Mouse (Mus musculus) thymus, adult 2 months (tissue): ENCODE data around the gene Sgms1. TPM values are rescaled to one million over a fixed set of nuclear protein-coding genes. Genes with fewer than 3 reads are reported as not detected.

Experiments used
- DNase-seq: peaks from one replicate; pipeline ENCODE4 v3.0.0; 2021
- H3K27ac ChIP-seq: fragments of 200-500 bp; 2 replicates; pipeline ENCODE4 v1.5.1; 2012; ENCODE audit warnings: low read length, control low read depth; ENCODE audit not compliant: control insufficient read depth, insufficient read depth
- H3K27me3 ChIP-seq: fragments of 200-500 bp; 2 replicates; pipeline ENCODE4 v1.6.1; 2012; ENCODE audit warnings: mild to moderate bottlenecking, low read length, moderate library complexity, mixed read lengths; ENCODE audit not compliant: control insufficient read depth, insufficient read depth
- H3K36me3 ChIP-seq: fragments of 200-500 bp; 2 replicates; pipeline ENCODE4 v1.6.1; 2012; ENCODE audit warnings: mild to moderate bottlenecking, low read length, moderate library complexity; ENCODE audit not compliant: control insufficient read depth, insufficient read depth
- H3K4me1 ChIP-seq: fragments of 200-500 bp; replicated peaks from 2 replicates; pipeline ENCODE4 v1.6.1; 2012; ENCODE audit warnings: low read length; ENCODE audit not compliant: control insufficient read depth, insufficient read depth
- H3K4me3 ChIP-seq: fragments of 200-500 bp; 2 replicates; pipeline ENCODE4 v1.5.1; 2012; ENCODE audit warnings: mild to moderate bottlenecking, low read length, control low read depth, moderate library complexity; ENCODE audit not compliant: control insufficient read depth, insufficient read depth
- CTCF ChIP-seq: fragments of 200-500 bp; IDR thresholded peaks from 2 replicates; pipeline ENCODE4 v1.5.1; 2012; ENCODE audit warnings: mild to moderate bottlenecking, control low read depth, low read length, moderate library complexity, borderline replicate concordance; ENCODE audit not compliant: control insufficient read depth, poor library complexity, insufficient read depth; ENCODE audit errors: extremely low read depth
- POLR2A ChIP-seq: fragments of 200-500 bp; IDR thresholded peaks from 2 replicates; pipeline ENCODE4 v1.6.1; 2012; ENCODE audit warnings: mild to moderate bottlenecking, low read length, control low read depth, moderate library complexity; ENCODE audit not compliant: control insufficient read depth, poor library complexity, insufficient read depth; ENCODE audit errors: extremely low read depth
- WGBS: fragments of 180-500 bp; shearing (Covaris S2); methylation state at CpG from one replicate; pipeline ENCODE4 v1.1.7; 2018; 5-methylcytosine and 5-hydroxymethylcytosine counted together
- polyA plus RNA-seq: library from polyadenylated mRNA; depleted of rRNA; stranded (reverse); fragments of >200 nt; gene quantifications from 2 replicates; pipeline ENCODE4 v1.2.3, GENCODE M21; 2012

Gene Sgms1
- polyA plus RNA-seq, 1 experiment, result 7.4 TPM

GRCm38 (mm10) chr19:32309346-32309745 lies 80.2 kb downstream of the Sgms1 start:
- DNase-seq, result no peak
- WGBS, result 87% methylated on average over 3 of the region's 3 CpGs

GRCm38 (mm10) chr19:32308311-32308710 lies 81.2 kb downstream of the Sgms1 start:
- no peak overlapping the region for H3K4me3 ChIP-seq

More at GRCm38 (mm10) chr19:32309346-32309745, 80.2 kb downstream of the Sgms1 start:
- Histone ChIP-seq H3K36me3 (no peaks in the 10 kb centered on the region), H3K4me3 (no peak overlapping the region), H3K27ac (no peak overlapping the region), H3K27me3 (no peaks in the 10 kb centered on the region), H3K4me1 (no peaks in the 10 kb centered on the region)
- TF ChIP-seq POLR2A (no peak), CTCF (no peak)

GRCm38 (mm10) chr19:32304898-32305297 lies 84.6 kb downstream of the Sgms1 start:
- no peaks in the 10 kb centered on the region for H3K36me3 ChIP-seq
- DNase-seq, result no peak

More at GRCm38 (mm10) chr19:32308311-32308710, 81.2 kb downstream of the Sgms1 start:
- Histone ChIP-seq H3K27ac (no peak overlapping the region), H3K36me3 (no peaks in the 10 kb centered on the region), H3K27me3 (no peaks in the 10 kb centered on the region), H3K4me1 (no peaks in the 10 kb centered on the region; the same call in 1 of the 2 replicates)
- no peak for DNase-seq
- TF ChIP-seq CTCF, result no peak
- no peak for TF ChIP-seq POLR2A
- 98% methylated on average over 3 of the region's 3 CpGs for WGBS

GRCm38 (mm10) chr19:32304008-32304873 lies 85.3 kb downstream of the Sgms1 start:
- TF ChIP-seq POLR2A, result no peak
- TF ChIP-seq CTCF, result no peak
- Histone ChIP-seq H3K27me3 (no peaks in the 10 kb centered on the region), H3K36me3 (no peaks in the 10 kb centered on the region), H3K4me1 (peaks cover 8% of the 10 kb centered on the region), H3K4me3 (no peak overlapping the region), H3K27ac (no peak overlapping the region)
- no peak for DNase-seq
- WGBS, result 45% methylated on average over 9 of the region's 9 CpGs

More at GRCm38 (mm10) chr19:32304898-32305297, 84.6 kb downstream of the Sgms1 start:
- H3K27ac ChIP-seq, result no peak overlapping the region
- TF ChIP-seq POLR2A (no peak), CTCF (no peak)
- 97% methylated on average over 4 of the region's 4 CpGs for WGBS
- H3K4me3 ChIP-seq, result no peak overlapping the region
- peaks cover 8% of the 10 kb centered on the region for H3K4me1 ChIP-seq
- no peaks in the 10 kb centered on the region for H3K27me3 ChIP-seq

- Histone ChIP-seq H3K27me3 (no peaks in the 10 kb centered on the region), H3K4me3 (no peak overlapping the region), H3K36me3 (no peaks in the 10 kb centered on the region), H3K4me1 (peaks cover 8% of the 10 kb centered on the region), H3K27ac (no peak overlapping the region)
- no peak for TF ChIP-seq POLR2A
- TF ChIP-seq CTCF, result no peak
- 79% methylated on average over 5 of the region's 5 CpGs for WGBS
- DNase-seq, result no peak
Measured at GRCm38 (mm10) chr19:32302835-32303381, 86.6 kb downstream of the Sgms1 start.

GRCm38 (mm10) chr19:32301568-32301967 lies 87.9 kb downstream of the Sgms1 start:
- Histone ChIP-seq H3K4me3 (no peak overlapping the region), H3K27me3 (no peaks in the 10 kb centered on the region), H3K27ac (no peak overlapping the region), H3K4me1 (peaks cover 8% of the 10 kb centered on the region), H3K36me3 (no peaks in the 10 kb centered on the region)
- DNase-seq, result no peak
- WGBS, result 98% methylated on average over 3 of the region's 3 CpGs
- TF ChIP-seq CTCF (no peak), POLR2A (no peak)

- Histone ChIP-seq H3K36me3 (no peaks in the 10 kb centered on the region), H3K4me1 (peaks cover 13% of the 10 kb centered on the region), H3K27me3 (no peaks in the 10 kb centered on the region), H3K4me3 (no peak overlapping the region), H3K27ac (no peak overlapping the region)
- DNase-seq, result no peak
- no peak for TF ChIP-seq CTCF
- no peak for TF ChIP-seq POLR2A
- WGBS, result 97% methylated on average over 7 of the region's 7 CpGs
Measured at GRCm38 (mm10) chr19:32298221-32298620, 91.3 kb downstream of the Sgms1 start.
